Mouse (Mus musculus) heart, embryonic 13.5 days (tissue): ENCODE measurements around the gene Ccdc88c. TPM values are rescaled to one million over a fixed set of nuclear protein-coding genes. Genes with fewer than 3 reads are reported as not detected.
A peak's percentile ranks its signal among the peaks of the same experiment; 100 is the strongest.

ENCODE experiments used
- microRNA counts: library from miRNA; unstranded; fragments of <30 nt; microRNA quantifications from one replicate; lab custom pipeline; 2016
- microRNA-seq: library from miRNA; unstranded; fragments of <30 nt; microRNA quantifications from one replicate; pipeline ENCODE4, GENCODE M21; 2016
- polyA plus RNA-seq: library from polyadenylated mRNA; unstranded; fragments of >200 nt; fragmentation: Nextera tagmentation; extraction: Ambion mirVana; gene quantifications from 2 replicates; pipeline ENCODE4 v1.2.1, GENCODE M21; 2015

Gene Ccdc88c
- polyA plus RNA-seq, 1 experiment from 2014 or later = 1.8 TPM

MicroRNA genes within 50 kb of the gene (microRNA counts, 519-probe panel; counts per million panel counts)
- 209 counts per million, percentile 61 among the panel's probes with 10 or more counts for microRNA mmu-miR-1190 (lab: Ali Mortazavi, UCI)

Small RNA genes within 50 kb of the gene (microRNA-seq; reads per million reads assigned to microRNA genes)
- gene Mir1190 = not detected

Other genes with a start within 250 kb of the Ccdc88c start
- gene Dglucy, start 250.0 kb downstream of the Ccdc88c start, polyA plus RNA-seq = 2.7 and 4.1 TPM in 2 replicates
- gene Gpr68, start 120.9 kb downstream of the Ccdc88c start, polyA plus RNA-seq = 5.9 and 6.0 TPM in 2 replicates
- gene Ppp4r3a, start 54.6 kb upstream of the Ccdc88c start, polyA plus RNA-seq = 24.2 and 25.6 TPM in 2 replicates